10 mouse cellular contexts compared by ENCODE assay signal in genomic region chr14:20180304-20180703, GRCm38 (mm10). TPM values are rescaled to one million over a fixed set of nuclear protein-coding genes. Genes with fewer than 3 reads are reported as not detected.
A peak's percentile ranks its signal among the peaks of the same experiment; 100 is the strongest.
DNase-seq lines count a peak whose midpoint lies in the region; ATAC-seq and TF ChIP-seq lines count a peak whose summit lies in the region.
"Had no signal": no experiment of that assay in that cellular context is flagged by ENCODE, and none has a peak within 500 bp of the region (broad histone marks: within the 10 kb centered on the region; RNA-seq: fewer than 3 reads in every experiment).

No protein-coding gene starts in this region.

- H3K9me3 ChIP-seq in E14TG2a.4 (ENCODE audit: low read length) = no peaks in the 10 kb centered on the region
- H3K9me3 ChIP-seq in hindbrain, embryonic 12.5 days (replicated peaks) = no peaks in the 10 kb centered on the region
- H3K9me3 ChIP-seq in liver, embryonic 15.5 days (replicated peaks) = no peaks in the 10 kb centered on the region

- no peak for DNase-seq in heart, adult 2 months
- DNase-seq in heart, postnatal 4 days = no peak
- DNase-seq in cerebellum, adult 2 months = no peak
- no peak for DNase-seq in spleen, postnatal 4 days (ENCODE audit: low spot score in 2 of 2)
- DNase-seq in frontal cortex, postnatal 14 days (ENCODE audit: low spot score in 2 of 2) = no peak
- DNase-seq: cerebellum, adult 11 months had no signal

- no peak for TF ChIP-seq POLR2A in heart, adult 2 months (IDR thresholded peaks at IDR 0.05; ENCODE audit: insufficient read depth, low read depth, low read length)
- no peak for TF ChIP-seq POLR2A in cerebellum, adult 2 months (IDR thresholded peaks at IDR 0.05; ENCODE audit: borderline replicate concordance, insufficient read depth, low read length)

- peak overlapping the region; percentile 92 for H3K4me2 ChIP-seq in hindbrain, embryonic 12.5 days (replicated peaks)
- peak overlapping the region; percentile 97 for H3K4me2 ChIP-seq in liver, embryonic 15.5 days

- no peaks in the 10 kb centered on the region for H3K36me3 ChIP-seq in heart, adult 2 months (ENCODE audit: control insufficient read depth, insufficient read depth, low read length)
- H3K36me3 ChIP-seq in E14TG2a.4 (ENCODE audit: insufficient read depth, low read length) = peaks cover 46% of the 10 kb centered on the region
- no peaks in the 10 kb centered on the region for H3K36me3 ChIP-seq in hindbrain, embryonic 12.5 days
- no peaks in the 10 kb centered on the region for H3K36me3 ChIP-seq in liver, embryonic 15.5 days (replicated peaks)

- no peak overlapping the region for H3K9ac ChIP-seq in heart, adult 2 months (ENCODE audit: low read depth, low read length)
- peak overlapping the region; percentile 56 for H3K9ac ChIP-seq in hindbrain, embryonic 12.5 days
- peak overlapping the region; percentile 68 for H3K9ac ChIP-seq in liver, embryonic 15.5 days

- H3K4me3 ChIP-seq in heart, adult 2 months = peak overlapping the region; percentile 55
- peak overlapping the region; percentile 97 for H3K4me3 ChIP-seq in E14TG2a.4 (replicated peaks; ENCODE audit: low read length)
- H3K4me3 ChIP-seq in hindbrain, embryonic 12.5 days = peak overlapping the region; percentile 64
- peak overlapping the region; percentile 70 for H3K4me3 ChIP-seq in liver, embryonic 15.5 days (replicated peaks)
- no peak overlapping the region for H3K4me3 ChIP-seq in cerebellum, adult 2 months (replicated peaks; ENCODE audit: insufficient read depth, low read depth, low read length)

- WGBS in heart, adult 2 months = 12% methylated on average over 6 of the region's 6 CpGs
- WGBS in hindbrain, embryonic 12.5 days = 7% methylated on average over 6 of the region's 6 CpGs
- 2% methylated on average over 6 of the region's 6 CpGs for WGBS in liver, embryonic 15.5 days (ENCODE audit: insufficient replicate concordance)
- WGBS in cerebellum, adult 2 months = 7% methylated on average over 6 of the region's 6 CpGs

- no peaks in the 10 kb centered on the region for H3K79me2 ChIP-seq in heart, adult 2 months (replicated peaks; ENCODE audit: control insufficient read depth, insufficient read depth, low read length)

- no peak for TF ChIP-seq EP300 in heart, adult 2 months (IDR thresholded peaks at IDR 0.05; ENCODE audit: insufficient read depth, low read depth, low read length)

- H3K27ac ChIP-seq in heart, adult 2 months = no peak overlapping the region
- no peak overlapping the region for H3K27ac ChIP-seq in hindbrain, embryonic 12.5 days
- H3K27ac ChIP-seq in liver, embryonic 15.5 days (replicated peaks) = peak overlapping the region; percentile 72
- no peak overlapping the region for H3K27ac ChIP-seq in cerebellum, adult 2 months (ENCODE audit: insufficient read depth, low read length)
- H3K27ac ChIP-seq: macrophage had no signal

- ATAC-seq in hindbrain, embryonic 12.5 days (ENCODE audit: low FRiP score) = no peak
- 0 out of 2 replicates have a peak, but pooled peaks have one; percentile 20 for ATAC-seq in liver, embryonic 15.5 days (ENCODE audit: insufficient read depth)

- no peaks in the 10 kb centered on the region for H3K27me3 ChIP-seq in heart, adult 2 months (ENCODE audit: control insufficient read depth, insufficient read depth, low read length)
- no peaks in the 10 kb centered on the region for H3K27me3 ChIP-seq in E14TG2a.4 (ENCODE audit: insufficient read depth, low read length)
- H3K27me3 ChIP-seq in hindbrain, embryonic 12.5 days = 0 out of 2 replicates have a peak, but pooled peaks cover 5% of the 10 kb centered on the region
- no peaks in the 10 kb centered on the region for H3K27me3 ChIP-seq in liver, embryonic 15.5 days
- H3K27me3 ChIP-seq in cerebellum, adult 2 months (ENCODE audit: control insufficient read depth, insufficient read depth, low read length) = no peaks in the 10 kb centered on the region; the same call in 1 of the 2 replicates

- H3K4me1 ChIP-seq in heart, adult 2 months (ENCODE audit: control insufficient read depth, insufficient read depth, low read length) = peaks cover 4% of the 10 kb centered on the region
- peaks cover 82% of the 10 kb centered on the region for H3K4me1 ChIP-seq in E14TG2a.4 (replicated peaks; ENCODE audit: low read depth, low read length)
- H3K4me1 ChIP-seq in hindbrain, embryonic 12.5 days = peaks cover 45% of the 10 kb centered on the region
- H3K4me1 ChIP-seq in liver, embryonic 15.5 days (replicated peaks) = peaks cover 56% of the 10 kb centered on the region
- H3K4me1 ChIP-seq in cerebellum, adult 2 months (ENCODE audit: control insufficient read depth, insufficient read depth, low read length) = no peaks in the 10 kb centered on the region; the same call in 1 of the 2 replicates

- intact Hi-C loops in heart, adult 2 months (cut with DNase I) = no loop called here

- TF ChIP-seq CTCF in heart, adult 2 months (IDR thresholded peaks at IDR 0.05) = no peak
- no peak for TF ChIP-seq CTCF in E14TG2a.4 (conservative IDR thresholded peaks at IDR 0.05; ENCODE audit: low read length)
- no peak for TF ChIP-seq CTCF in cerebellum, adult 2 months (IDR thresholded peaks at IDR 0.05; ENCODE audit: borderline replicate concordance, insufficient read depth, low read depth, low read length)

RNA-seq across cellular contexts. Expression of gene Kcnk5, which starts 1.3 kb away (rescaled TPM):
- under 1 TPM; 0.65 to 0.70 TPM for total RNA-seq in heart, adult 2 months (2021)
- polyA plus RNA-seq in heart, adult 2 months (2012; rRNA removed) = 0.84 and 0.91 TPM in 2 replicates
- total RNA-seq in heart, postnatal 4 days (2021) = 1 to 10 TPM; 1.3 to 1.7 TPM
- polyA plus RNA-seq in hindbrain, embryonic 12.5 days (2016; fragmentation: Nextera tagmentation; extraction: Ambion mirVana) = 5.8 and 6.9 TPM in 2 replicates
- 5.0 and 5.1 TPM in 2 replicates for polyA plus RNA-seq in liver, embryonic 15.5 days (2015; fragmentation: Nextera tagmentation; extraction: Ambion mirVana)
- polyA plus RNA-seq in cerebellum, adult 2 months (2012; rRNA removed) = 0.85 and 1.1 TPM in 2 replicates

RNA-seq across cellular contexts. Expression of gene Saysd1, which starts 42.0 kb away (rescaled TPM):
- 1 to 10 TPM; 2.6 to 2.8 TPM for total RNA-seq in heart, adult 2 months (2021)
- polyA plus RNA-seq in heart, adult 2 months (2012; rRNA removed) = 4.7 and 5.0 TPM in 2 replicates
- total RNA-seq in heart, postnatal 4 days (2021) = 1 to 10 TPM; 2.7 to 3.4 TPM
- 10.6 and 10.8 TPM in 2 replicates for polyA plus RNA-seq in hindbrain, embryonic 12.5 days (2016; fragmentation: Nextera tagmentation; extraction: Ambion mirVana)
- 3.8 and 4.1 TPM in 2 replicates for polyA plus RNA-seq in liver, embryonic 15.5 days (2015; fragmentation: Nextera tagmentation; extraction: Ambion mirVana)
- polyA plus RNA-seq in cerebellum, adult 2 months (2012; rRNA removed) = 7.5 and 7.8 TPM in 2 replicates
